Mouse (Mus musculus): ENCODE measurements at regions not wholly inside any gene's neighbourhood (a gene's known extent, or its start where the extent isn't known, plus 50 kb on each side); places are given as distances from the start of the nearest gene placed in this dataset.

- WGBS, result 37% methylated on average over 8 of the region's 8 CpGs
- DNase-seq (ENCODE audit: low spot score), result no peak
These were observed 64.6 kb upstream of the Synm start for GRCm38 (mm10) chr7:67823943-67824645.

DNA sequence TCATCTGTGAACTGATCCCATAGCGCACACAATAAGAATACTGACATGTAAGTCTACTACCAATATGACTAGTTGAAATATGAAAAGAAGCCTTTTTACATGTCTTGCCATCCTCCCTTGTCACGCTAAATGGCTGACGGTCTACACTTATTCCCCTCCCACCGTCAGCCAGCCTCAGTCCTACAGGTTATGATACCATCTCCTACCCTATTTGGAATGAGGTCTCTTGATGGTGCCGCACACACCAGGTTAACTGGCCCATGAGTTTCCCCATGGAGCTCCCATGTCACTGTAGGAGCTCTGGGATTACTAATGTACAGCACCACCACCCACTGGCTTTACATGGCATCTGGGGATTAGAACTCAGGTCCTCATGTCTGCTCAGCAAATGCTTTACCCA lies 60.0 kb upstream of the Synm start:
- no peaks in the 10 kb centered on the region for H3K27me3 ChIP-seq (ENCODE audit: insufficient read depth, low read length)
- no peak for TF ChIP-seq CTCF (IDR thresholded peaks at IDR 0.05; ENCODE audit: low read depth)
- WGBS, result 95% methylated on average over 5 of the region's 5 CpGs
- H3K27ac ChIP-seq, result no peak overlapping the region
- no peaks in the 10 kb centered on the region for H3K9me3 ChIP-seq (replicated peaks; ENCODE audit: low read length)
- DNase-seq (ENCODE audit: low spot score), result no peak
- no peak overlapping the region for H3K9ac ChIP-seq (ENCODE audit: low read depth, low read length)
- no peak overlapping the region for H3K4me3 ChIP-seq (replicated peaks; ENCODE audit: low read depth, low read length)
- no peaks in the 10 kb centered on the region for H3K4me1 ChIP-seq (replicated peaks; ENCODE audit: insufficient read depth, low read length)
- H3K36me3 ChIP-seq (ENCODE audit: insufficient read depth, low read length), result no peaks in the 10 kb centered on the region
- H3K4me2 ChIP-seq (ENCODE audit: low read length), result no peak overlapping the region
- ATAC-seq (replicated peaks; ENCODE audit: low FRiP score, low read depth), result no peak

More at GRCm38 (mm10) chr7:67823943-67824645, 64.6 kb upstream of the Synm start:
- no peaks in the 10 kb centered on the region for H3K9me3 ChIP-seq (replicated peaks; ENCODE audit: low read length)
- H3K36me3 ChIP-seq (ENCODE audit: insufficient read depth, low read length), result no peaks in the 10 kb centered on the region
- H3K27me3 ChIP-seq (ENCODE audit: insufficient read depth, low read length), result no peaks in the 10 kb centered on the region
- ATAC-seq (replicated peaks; ENCODE audit: low FRiP score, low read depth), result no peak
- no peak for TF ChIP-seq CTCF (IDR thresholded peaks at IDR 0.05; ENCODE audit: low read depth)
- H3K27ac ChIP-seq, result no peak overlapping the region
- no peaks in the 10 kb centered on the region for H3K4me1 ChIP-seq (replicated peaks; ENCODE audit: insufficient read depth, low read length)
- H3K4me2 ChIP-seq (ENCODE audit: low read length), result no peak overlapping the region
- H3K4me3 ChIP-seq (replicated peaks; ENCODE audit: low read depth, low read length), result no peak overlapping the region
- H3K9ac ChIP-seq (ENCODE audit: low read depth, low read length), result no peak overlapping the region

DNA sequence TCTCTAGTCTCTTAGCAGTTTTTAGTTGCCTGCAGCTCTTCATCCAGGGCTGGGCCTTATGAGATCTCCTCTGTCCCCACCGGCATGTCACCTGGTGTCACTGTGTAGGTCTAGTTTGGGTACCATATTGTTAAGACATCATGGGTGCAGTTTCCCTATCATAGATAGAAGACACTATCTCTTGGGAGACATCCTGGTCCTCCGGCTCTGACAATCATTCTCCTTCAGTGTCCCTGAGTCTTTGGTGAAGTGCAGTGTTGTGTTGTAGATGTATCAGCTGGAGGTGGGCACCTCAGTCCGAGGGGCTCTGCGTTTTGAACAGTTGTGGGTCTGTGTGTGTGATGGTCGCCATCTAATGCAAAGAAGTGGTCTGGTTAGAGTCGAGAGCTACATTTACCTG lies 58.0 kb upstream of the Synm start:
- H3K4me2 ChIP-seq (ENCODE audit: low read length), result no peak overlapping the region
- TF ChIP-seq CTCF (IDR thresholded peaks at IDR 0.05; ENCODE audit: low read depth), result no peak
- H3K4me3 ChIP-seq (replicated peaks; ENCODE audit: low read depth, low read length), result no peak overlapping the region
- DNase-seq (ENCODE audit: low spot score), result no peak
- H3K9ac ChIP-seq (ENCODE audit: low read depth, low read length), result no peak overlapping the region
- ATAC-seq (replicated peaks; ENCODE audit: low FRiP score, low read depth), result no peak
- WGBS, result 93% methylated on average over 6 of the region's 6 CpGs
- no peaks in the 10 kb centered on the region for H3K9me3 ChIP-seq (replicated peaks; ENCODE audit: low read length)
- no peak overlapping the region for H3K27ac ChIP-seq
- no peaks in the 10 kb centered on the region for H3K4me1 ChIP-seq (replicated peaks; ENCODE audit: insufficient read depth, low read length)
- H3K36me3 ChIP-seq (ENCODE audit: insufficient read depth, low read length), result no peaks in the 10 kb centered on the region
- no peaks in the 10 kb centered on the region for H3K27me3 ChIP-seq (ENCODE audit: insufficient read depth, low read length)

- H3K4me1 ChIP-seq (replicated peaks; ENCODE audit: insufficient read depth, low read length), result no peaks in the 10 kb centered on the region
- no peaks in the 10 kb centered on the region for H3K9me3 ChIP-seq (replicated peaks; ENCODE audit: low read length)
- no peak for ATAC-seq (replicated peaks; ENCODE audit: low FRiP score, low read depth)
- WGBS, result 71% methylated on average over 9 of the region's 9 CpGs
- no peak overlapping the region for H3K4me2 ChIP-seq (ENCODE audit: low read length)
- no peaks in the 10 kb centered on the region for H3K27me3 ChIP-seq (ENCODE audit: insufficient read depth, low read length)
- no peak overlapping the region for H3K4me3 ChIP-seq (replicated peaks; ENCODE audit: low read depth, low read length)
- no peaks in the 10 kb centered on the region for H3K36me3 ChIP-seq (ENCODE audit: insufficient read depth, low read length)
- no peak overlapping the region for H3K27ac ChIP-seq
- DNase-seq (ENCODE audit: low spot score), result no peak
- TF ChIP-seq CTCF (IDR thresholded peaks at IDR 0.05; ENCODE audit: low read depth), result no peak
- H3K9ac ChIP-seq (ENCODE audit: low read depth, low read length), result no peak overlapping the region
These were observed 55.3 kb upstream of the Synm start for GRCm38 (mm10) chr7:67814861-67815260.
